9 mouse cellular contexts compared by ENCODE assay signal in the genomic region with DNA sequence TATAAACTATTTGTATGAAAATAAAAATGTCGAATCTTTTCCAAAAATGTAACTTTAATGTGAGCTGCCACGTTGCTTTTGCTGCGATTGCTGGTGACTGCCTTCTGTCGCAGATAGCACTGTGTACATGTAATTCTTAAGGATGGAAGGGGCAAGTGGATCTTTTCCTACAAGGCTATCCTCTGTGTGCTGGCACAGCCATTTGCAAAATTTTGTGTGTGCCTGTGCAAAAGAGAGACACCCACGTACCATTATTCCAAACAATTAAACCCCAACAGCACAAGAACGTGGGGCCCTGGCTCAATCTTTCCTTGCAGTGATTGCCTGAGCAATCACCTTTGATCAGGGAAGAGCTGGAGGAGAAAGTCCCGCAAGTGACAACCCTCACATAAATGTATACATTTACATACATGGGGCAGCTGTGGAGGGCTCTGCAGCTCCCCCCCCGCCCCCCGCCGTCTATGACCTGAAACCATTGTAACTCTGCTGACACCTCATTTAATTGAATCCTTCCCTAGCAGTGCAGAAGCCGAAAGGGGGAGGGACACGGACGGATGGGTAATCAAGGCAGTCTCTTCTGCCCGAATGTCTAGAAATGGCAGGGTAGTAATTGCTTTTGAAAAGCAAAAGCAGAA.
DNase-seq lines count a peak whose midpoint lies in the region; ATAC-seq and TF ChIP-seq lines count a peak whose summit lies in the region.
"Had no signal": no experiment of that assay in that cellular context is flagged by ENCODE, and none has a peak within 500 bp of the region (broad histone marks: within the 10 kb centered on the region; RNA-seq: fewer than 3 reads in every experiment).

No protein-coding gene starts in this region.

- no peak for TF ChIP-seq CTCF in lung, embryonic 14.5 days (IDR thresholded peaks at IDR 0.05; ENCODE audit: low read depth)

- H3K4me2 ChIP-seq in lung, embryonic 14.5 days: peak overlapping the region; percentile 65
- H3K4me2 ChIP-seq in stomach, embryonic 14.5 days (replicated peaks; ENCODE audit: low read depth, low read length): peak overlapping the region; percentile 51

- no peak overlapping the region for H3K9ac ChIP-seq in lung, embryonic 14.5 days
- no peak overlapping the region for H3K9ac ChIP-seq in stomach, embryonic 14.5 days (replicated peaks; ENCODE audit: low read depth, low read length)

- DNase-seq in lung, embryonic 14.5 days: peak; percentile 64
- DNase-seq in lung, postnatal 10 days: no peak
- peak; percentile 35 for DNase-seq in forebrain, embryonic 10.5 days (ENCODE audit: extremely low spot score, low spot score)
- DNase-seq in limb, embryonic 10.5 days (ENCODE audit: low spot score): peak; percentile 46
- no peak for DNase-seq in gastrocnemius, postnatal 10 days
- no peak for DNase-seq in B cell, adult 2 months
- no peak for DNase-seq in heart, postnatal 10 days
- DNase-seq: kidney, postnatal 36 days had no signal

- WGBS in lung, embryonic 14.5 days: 9% methylated on average over 14 of the region's 14 CpGs
- 22% methylated on average over 14 of the region's 14 CpGs for WGBS in forebrain, embryonic 10.5 days
- WGBS in limb, embryonic 10.5 days: 21% methylated on average over 14 of the region's 14 CpGs
- WGBS in stomach, embryonic 14.5 days: 18% methylated on average over 14 of the region's 14 CpGs

- H3K27me3 ChIP-seq in lung, embryonic 14.5 days (ENCODE audit: insufficient read depth, low read length): no peaks in the 10 kb centered on the region; the same call in 1 of the 2 replicates
- peaks cover 12% of the 10 kb centered on the region for H3K27me3 ChIP-seq in forebrain, embryonic 10.5 days (ENCODE audit: poor library complexity, severe bottlenecking)
- peaks cover 21% of the 10 kb centered on the region; the same call in 1 of the 2 replicates for H3K27me3 ChIP-seq in limb, embryonic 10.5 days (ENCODE audit: low read depth, poor library complexity, severe bottlenecking)
- no peaks in the 10 kb centered on the region for H3K27me3 ChIP-seq in stomach, embryonic 14.5 days (ENCODE audit: control insufficient read depth, insufficient read depth, low read length)

- ATAC-seq in lung, embryonic 14.5 days (ENCODE audit: insufficient read depth): peak; percentile 38
- ATAC-seq in stomach, embryonic 14.5 days (ENCODE audit: insufficient number of reproducible peaks, insufficient read depth, low FRiP score, low read depth): no peak

- peak overlapping the region; percentile 27 for H3K4me3 ChIP-seq in lung, embryonic 14.5 days (ENCODE audit: low read depth, low read length)
- peak overlapping the region; percentile 46 for H3K4me3 ChIP-seq in forebrain, embryonic 10.5 days
- peak overlapping the region; percentile 47 for H3K4me3 ChIP-seq in limb, embryonic 10.5 days
- H3K4me3 ChIP-seq in stomach, embryonic 14.5 days (ENCODE audit: low read depth, low read length): peak overlapping the region; percentile 22; the same call in 1 of the 2 replicates

- no peaks in the 10 kb centered on the region for H3K4me1 ChIP-seq in lung, embryonic 14.5 days (ENCODE audit: insufficient read depth)
- peaks cover 29% of the 10 kb centered on the region for H3K4me1 ChIP-seq in forebrain, embryonic 10.5 days
- H3K4me1 ChIP-seq in limb, embryonic 10.5 days: peaks cover 25% of the 10 kb centered on the region
- 0 out of 2 replicates have a peak, but pooled peaks cover 2% of the 10 kb centered on the region for H3K4me1 ChIP-seq in stomach, embryonic 14.5 days (ENCODE audit: control insufficient read depth, insufficient read depth, low read length)

- no peaks in the 10 kb centered on the region for H3K9me3 ChIP-seq in lung, embryonic 14.5 days (ENCODE audit: low read depth, low read length)
- no peaks in the 10 kb centered on the region for H3K9me3 ChIP-seq in forebrain, embryonic 10.5 days
- H3K9me3 ChIP-seq in limb, embryonic 10.5 days (replicated peaks): no peaks in the 10 kb centered on the region
- no peaks in the 10 kb centered on the region for H3K9me3 ChIP-seq in stomach, embryonic 14.5 days (ENCODE audit: control insufficient read depth, low read depth, low read length)

- intact Hi-C loops in heart, postnatal 10 days (cut with DNase I): no loop called here

- H3K27ac ChIP-seq in lung, embryonic 14.5 days (ENCODE audit: low read depth): no peak overlapping the region
- H3K27ac ChIP-seq in forebrain, embryonic 10.5 days: peak overlapping the region; percentile 81
- peak overlapping the region; percentile 80 for H3K27ac ChIP-seq in limb, embryonic 10.5 days
- H3K27ac ChIP-seq in stomach, embryonic 14.5 days (ENCODE audit: low read length): no peak overlapping the region

- H3K36me3 ChIP-seq in lung, embryonic 14.5 days (ENCODE audit: insufficient read depth): no peaks in the 10 kb centered on the region
- no peaks in the 10 kb centered on the region for H3K36me3 ChIP-seq in forebrain, embryonic 10.5 days (replicated peaks)
- H3K36me3 ChIP-seq in limb, embryonic 10.5 days: no peaks in the 10 kb centered on the region
- no peaks in the 10 kb centered on the region for H3K36me3 ChIP-seq in stomach, embryonic 14.5 days (ENCODE audit: control insufficient read depth, insufficient read depth, low read length)

Comparison
In these comparisons a context has a peak if more than half of its experiments do, and no peak if none do; other contexts are left out.
1. DNase-seq: peak in lung, embryonic 14.5 days (single experiment), forebrain, embryonic 10.5 days (single experiment) and limb, embryonic 10.5 days (single experiment); none in lung, postnatal 10 days (single experiment), gastrocnemius, postnatal 10 days (single experiment), B cell, adult 2 months (0 of 2) and heart, postnatal 10 days (0 of 2).
2. H3K27ac ChIP-seq: peak in forebrain, embryonic 10.5 days (single experiment) and limb, embryonic 10.5 days (single experiment); none in lung, embryonic 14.5 days (single experiment) and stomach, embryonic 14.5 days (single experiment).
3. Peak in every context shown above with its lines, with median percentiles within 50 percentile points of each other: H3K4me3 ChIP-seq.